Mouse (Mus musculus): ENCODE measurements around the gene Krtap28-13.

The Krtap28-13 gene

DNA sequence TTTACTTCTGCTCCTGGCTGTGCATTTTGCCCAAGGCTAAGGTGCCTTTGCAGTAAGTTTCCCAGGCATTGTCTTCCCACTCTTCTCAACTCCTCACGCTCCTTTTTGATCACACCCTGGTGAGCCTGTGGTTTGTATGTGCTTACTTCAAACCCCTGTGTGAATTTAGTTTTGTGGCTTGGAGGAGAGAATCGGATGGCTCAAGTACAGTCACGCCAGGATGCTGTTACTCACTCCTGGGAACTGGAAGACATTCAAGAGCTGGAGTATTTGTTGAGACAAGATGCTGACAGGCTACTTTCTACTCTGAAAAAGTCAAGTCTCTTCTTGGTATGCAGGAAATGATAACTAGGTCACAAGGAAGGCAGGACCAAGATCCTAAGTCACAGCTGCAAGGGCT lies 30.5 kb downstream of the Krtap28-13 start:
- DNase-seq (ENCODE audit: low read depth in 1 of 2, low spot score in 2 of 2), result no peak

DNA sequence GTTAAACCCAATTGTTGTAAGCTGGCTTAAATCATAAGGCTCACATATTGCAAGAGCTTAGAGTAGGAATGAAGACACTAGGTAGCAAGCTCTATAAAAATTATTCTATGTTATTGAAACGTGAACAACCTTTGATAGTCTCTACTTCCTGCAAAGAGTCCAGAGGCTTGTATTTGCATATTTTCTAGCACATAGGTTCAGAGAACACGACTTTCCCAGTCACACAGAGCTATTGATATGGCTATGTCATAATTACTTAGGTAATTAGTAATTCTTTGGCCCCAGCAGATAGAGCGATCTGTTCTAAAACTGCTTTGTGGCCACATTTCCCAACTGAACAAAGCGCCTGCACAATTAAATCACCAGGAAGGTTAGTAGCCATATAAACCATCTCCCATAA lies 36.2 kb downstream of the Krtap28-13 start:
- no peak for DNase-seq (ENCODE audit: low read depth in 1 of 2, low spot score in 2 of 2)

DNA sequence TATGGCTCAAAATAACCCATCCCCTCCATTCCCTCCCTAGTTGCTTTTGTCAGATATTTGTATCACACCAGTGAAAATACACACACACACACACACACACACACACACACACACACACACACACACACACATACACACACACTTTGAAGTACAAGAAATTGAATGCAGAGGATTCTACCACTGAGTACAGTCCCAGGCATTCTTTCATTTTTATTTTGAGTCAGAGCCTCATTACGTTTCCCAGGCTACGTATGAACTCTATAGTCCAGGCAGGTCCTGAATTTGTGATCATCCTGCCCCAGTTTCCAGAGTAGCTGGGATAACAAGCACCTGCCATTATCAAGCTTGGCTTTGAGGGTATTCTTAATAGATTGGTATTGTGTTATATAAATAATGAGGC lies 38.4 kb downstream of the Krtap28-13 start:
- no peak for DNase-seq (ENCODE audit: low read depth in 1 of 2, low spot score in 2 of 2)

DNA sequence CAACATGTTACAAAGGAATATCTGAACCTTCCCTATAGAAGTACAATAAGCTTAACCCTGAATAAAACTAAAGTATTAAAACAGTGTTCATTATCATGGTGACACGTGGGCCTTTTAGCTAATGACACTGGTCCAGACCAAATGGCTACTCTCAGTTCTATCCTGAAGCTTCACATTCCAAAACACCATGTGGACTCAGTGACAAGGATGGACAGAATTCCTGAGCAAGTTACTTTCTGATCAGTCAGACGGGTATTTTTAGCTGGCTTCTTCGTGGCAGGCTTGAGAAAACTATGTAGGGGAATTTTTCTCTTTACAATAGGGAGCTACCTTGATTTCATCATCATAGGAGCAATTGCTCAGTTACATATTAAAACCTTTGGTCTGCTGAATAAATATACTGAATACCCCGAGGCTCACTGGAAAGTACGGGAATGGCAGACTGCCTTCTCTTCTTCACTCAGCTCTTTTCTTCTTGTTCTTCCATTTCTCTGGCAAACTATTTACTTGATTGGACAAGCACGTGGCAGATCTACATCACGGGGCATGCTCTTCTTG lies 38.9 kb downstream of the Krtap28-13 start:
- DNase-seq (ENCODE audit: low read depth in 1 of 2, low spot score in 2 of 2), result no peak

DNA sequence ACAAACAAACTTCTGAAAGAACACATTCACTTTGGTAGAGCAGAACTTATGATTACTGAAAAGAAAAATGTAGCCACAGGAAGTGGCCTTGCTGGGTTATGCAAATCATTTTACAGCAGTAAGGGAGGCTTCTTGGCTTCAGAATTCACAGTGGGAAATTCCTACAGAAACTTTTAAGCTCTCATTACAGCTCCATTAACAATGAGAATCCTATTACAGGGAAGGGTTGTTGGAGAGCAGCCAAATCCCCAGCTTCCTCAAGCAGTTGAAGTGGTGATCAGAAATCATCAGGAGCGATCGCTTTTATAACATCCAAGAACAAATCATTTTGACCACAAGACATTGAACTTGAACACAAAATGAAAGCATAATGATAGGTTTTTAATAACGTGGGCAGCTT lies 41.2 kb downstream of the Krtap28-13 start:
- DNase-seq (ENCODE audit: low read depth in 1 of 2, low spot score in 2 of 2), result no peak

DNA sequence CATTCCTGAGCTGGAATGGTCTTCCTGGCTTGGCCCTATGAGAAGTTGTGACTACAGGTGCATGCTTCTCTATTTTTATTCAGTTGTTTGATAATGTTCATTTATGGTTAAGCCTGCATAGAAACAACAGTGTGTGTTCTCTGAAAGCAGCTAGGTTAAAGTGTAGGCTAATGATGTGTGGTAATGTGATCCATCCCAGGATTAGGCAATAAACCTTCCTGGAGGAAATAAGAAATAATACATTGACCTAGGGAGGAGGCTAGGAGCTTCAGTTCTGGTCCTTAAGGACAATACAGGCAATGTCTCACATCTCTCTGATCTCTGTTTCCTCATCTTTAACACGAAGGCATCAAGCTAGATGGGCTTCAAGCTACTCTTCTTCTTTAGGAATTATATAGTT lies 44.7 kb downstream of the Krtap28-13 start:
- DNase-seq (ENCODE audit: low read depth in 1 of 2, low spot score in 2 of 2), result no peak

DNA sequence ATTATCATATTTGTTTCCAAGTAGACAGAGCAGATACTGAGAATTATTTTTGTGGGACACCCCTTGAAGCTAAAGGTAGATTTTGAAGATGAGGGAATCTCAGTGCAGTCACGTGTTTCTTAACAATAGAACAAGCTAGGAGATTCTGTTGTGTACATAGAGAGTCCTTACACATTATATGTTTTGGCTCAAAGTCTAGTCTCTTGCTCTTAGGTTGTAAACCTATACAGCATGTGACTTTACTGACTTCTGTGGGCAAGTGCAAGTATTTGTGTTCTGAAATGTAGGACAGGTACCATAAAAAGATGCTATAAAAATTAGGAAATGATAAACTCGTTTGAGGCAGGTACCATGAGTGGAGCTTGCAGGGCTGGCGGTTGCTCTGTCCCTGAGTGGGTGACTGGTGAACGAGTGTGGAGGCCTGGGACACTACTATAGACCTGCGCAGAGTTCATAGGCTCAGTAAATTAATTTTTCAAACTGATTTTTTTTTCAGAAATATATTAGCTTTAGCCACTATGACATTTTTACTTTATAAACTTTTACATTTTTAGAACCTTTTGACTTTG lies 46.8 kb downstream of the Krtap28-13 start:
- no peak for DNase-seq (ENCODE audit: low read depth in 1 of 2, low spot score in 2 of 2)

DNA sequence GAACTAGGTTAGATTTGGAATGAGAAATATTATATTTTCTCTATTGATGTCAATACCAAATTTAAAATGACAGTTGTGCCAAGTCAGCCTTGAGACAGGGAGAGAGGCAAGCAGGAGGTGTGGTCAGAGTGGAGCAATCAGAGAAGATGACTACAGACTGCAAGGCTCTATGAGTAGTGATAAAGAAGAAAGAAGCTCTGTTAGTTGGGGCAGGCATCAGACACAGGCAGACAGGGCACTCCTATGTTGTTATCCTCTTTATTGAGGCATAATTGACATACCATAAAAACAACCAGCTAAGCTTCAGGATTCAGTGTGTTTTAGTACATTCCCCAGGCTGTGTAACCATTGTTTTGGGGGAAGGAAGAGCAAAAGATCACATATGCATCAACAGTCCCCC lies 50.3 kb downstream of the Krtap28-13 start:
- no peak for DNase-seq (ENCODE audit: low read depth in 1 of 2, low spot score in 2 of 2)

Data from monocyte, adult 2 months (primary cell).